Mouse (Mus musculus): ENCODE data around the gene Rai1.

The Rai1 gene

DNA sequence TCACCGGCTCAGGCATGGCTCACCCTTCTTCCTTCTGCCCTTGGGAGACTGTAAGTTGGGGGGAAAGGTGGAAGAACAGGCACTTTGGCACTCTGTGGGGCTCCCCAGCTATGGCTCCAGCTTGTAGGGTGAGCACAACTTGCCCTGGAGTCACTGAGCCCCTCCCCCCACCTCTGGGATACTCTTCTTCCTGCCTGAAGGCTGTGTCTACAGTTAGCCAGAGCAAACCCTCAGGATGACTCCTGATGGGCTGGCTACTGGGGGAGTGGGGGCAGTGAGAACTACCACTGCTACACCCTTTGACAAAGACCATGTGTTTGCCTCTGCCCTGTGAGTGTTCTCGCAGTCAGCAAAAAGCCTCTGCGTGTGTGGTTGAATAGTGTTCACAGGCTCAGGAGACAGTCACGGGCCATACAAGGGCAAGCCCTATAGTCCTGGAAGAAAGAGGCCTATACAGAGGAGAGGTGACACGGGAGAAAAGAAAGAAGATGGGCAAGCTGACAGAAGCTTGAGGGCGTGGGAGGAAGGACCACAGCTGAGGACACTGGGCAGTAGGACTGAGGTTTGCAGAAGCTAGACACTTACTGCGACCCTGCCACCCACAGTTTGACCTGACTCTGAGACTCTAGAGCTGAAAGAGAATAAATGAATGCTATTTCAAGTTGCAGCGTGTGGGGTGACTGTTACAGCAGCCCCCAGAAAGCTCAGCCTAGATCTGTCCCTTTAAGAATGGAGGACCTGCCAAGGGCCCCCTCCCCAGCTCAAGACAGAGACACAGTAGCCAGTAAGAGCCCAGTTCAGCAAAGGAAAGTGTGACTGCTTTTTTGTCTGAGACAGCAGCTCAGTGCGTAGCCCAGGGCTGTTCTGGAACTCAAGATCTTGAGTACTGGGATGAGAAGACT is 9.7 kb upstream of the Rai1 start:
- DNase-seq (ENCODE audit: low spot score) = no peak

- no peak for DNase-seq (ENCODE audit: low spot score)
Measured at GRCm38 (mm10) chr11:60099555-60100186, 5.1 kb upstream of the Rai1 start.

DNA sequence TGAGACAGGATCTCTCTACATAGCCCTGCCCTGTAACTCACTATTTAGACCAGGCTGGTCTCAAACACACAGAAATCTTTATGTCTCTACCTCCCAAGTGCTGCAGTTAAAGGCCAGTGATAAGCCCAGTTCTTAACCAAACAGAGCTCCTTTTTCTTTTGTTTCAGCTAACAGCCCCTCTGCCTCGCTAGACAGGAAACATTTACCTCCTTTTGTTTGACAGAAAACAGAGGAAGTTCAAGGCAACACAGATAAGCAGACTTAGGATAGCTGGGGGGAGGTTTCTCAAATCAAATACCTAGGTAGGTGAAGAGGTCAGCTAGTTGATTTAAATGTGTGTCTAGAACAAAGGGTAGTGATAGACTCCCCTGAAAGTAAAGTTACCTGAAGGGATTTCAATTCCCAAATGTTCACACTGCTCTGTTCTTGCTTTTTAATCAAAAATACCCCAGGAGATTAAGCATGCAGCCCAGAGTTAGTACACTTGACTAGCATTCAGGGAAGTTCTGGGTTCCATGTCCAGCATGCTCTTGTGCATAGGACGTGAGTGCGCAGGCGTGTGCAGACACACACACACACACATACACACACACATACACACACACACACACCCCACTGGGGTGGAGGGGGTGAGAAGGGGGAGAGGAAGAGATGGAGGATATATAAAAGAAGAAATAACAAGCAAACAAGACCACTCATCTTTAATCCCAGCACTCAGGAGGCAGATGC is 3.8 kb upstream of the Rai1 start:
- no peak for DNase-seq (ENCODE audit: low spot score)

DNA sequence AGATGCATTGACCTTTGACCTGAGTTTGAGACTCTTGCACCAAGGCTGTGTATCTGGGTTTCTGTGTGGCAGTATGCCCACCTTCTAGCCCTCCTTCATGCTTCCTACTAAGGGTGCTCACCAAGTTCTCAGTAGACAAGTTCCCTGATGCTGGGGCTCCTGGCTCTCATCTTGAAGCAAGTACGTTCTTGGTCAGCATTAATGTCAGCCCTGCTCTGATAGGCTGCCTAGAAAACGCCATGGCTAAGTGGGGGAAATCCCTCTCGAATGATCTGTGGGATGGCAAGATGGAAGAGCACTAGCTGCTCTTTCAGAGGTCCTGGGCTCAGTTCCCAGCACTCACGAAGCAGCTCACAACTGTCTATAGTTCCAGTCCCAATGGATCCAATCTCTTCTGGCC is 2.8 kb upstream of the Rai1 start:
- no peak for DNase-seq (ENCODE audit: low spot score)

GRCm38 (mm10) chr11:60102664-60103063 is 2.1 kb upstream of the Rai1 start:
- no peak for DNase-seq (ENCODE audit: low spot score)

DNA sequence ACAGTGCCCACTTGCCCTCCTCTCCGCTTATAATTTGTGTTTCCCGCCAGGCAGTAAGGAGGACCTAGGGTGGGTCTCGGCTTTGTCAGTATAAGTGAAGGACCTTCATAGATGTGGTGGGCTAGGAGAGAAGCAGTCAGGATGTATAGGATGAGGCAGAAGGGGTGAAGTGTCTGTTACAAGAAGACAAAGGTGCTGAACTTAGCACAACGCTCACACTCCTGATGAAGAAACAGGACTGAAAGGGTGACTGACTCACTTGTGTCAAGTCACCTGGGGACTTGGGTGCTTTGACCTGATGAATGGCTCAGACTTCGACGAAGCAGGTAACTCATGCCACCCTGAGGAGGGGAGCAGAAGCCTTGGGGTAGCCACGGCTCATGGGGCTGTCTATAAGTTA is 1.2 kb upstream of the Rai1 start:
- no peak for DNase-seq (ENCODE audit: low spot score)

DNA sequence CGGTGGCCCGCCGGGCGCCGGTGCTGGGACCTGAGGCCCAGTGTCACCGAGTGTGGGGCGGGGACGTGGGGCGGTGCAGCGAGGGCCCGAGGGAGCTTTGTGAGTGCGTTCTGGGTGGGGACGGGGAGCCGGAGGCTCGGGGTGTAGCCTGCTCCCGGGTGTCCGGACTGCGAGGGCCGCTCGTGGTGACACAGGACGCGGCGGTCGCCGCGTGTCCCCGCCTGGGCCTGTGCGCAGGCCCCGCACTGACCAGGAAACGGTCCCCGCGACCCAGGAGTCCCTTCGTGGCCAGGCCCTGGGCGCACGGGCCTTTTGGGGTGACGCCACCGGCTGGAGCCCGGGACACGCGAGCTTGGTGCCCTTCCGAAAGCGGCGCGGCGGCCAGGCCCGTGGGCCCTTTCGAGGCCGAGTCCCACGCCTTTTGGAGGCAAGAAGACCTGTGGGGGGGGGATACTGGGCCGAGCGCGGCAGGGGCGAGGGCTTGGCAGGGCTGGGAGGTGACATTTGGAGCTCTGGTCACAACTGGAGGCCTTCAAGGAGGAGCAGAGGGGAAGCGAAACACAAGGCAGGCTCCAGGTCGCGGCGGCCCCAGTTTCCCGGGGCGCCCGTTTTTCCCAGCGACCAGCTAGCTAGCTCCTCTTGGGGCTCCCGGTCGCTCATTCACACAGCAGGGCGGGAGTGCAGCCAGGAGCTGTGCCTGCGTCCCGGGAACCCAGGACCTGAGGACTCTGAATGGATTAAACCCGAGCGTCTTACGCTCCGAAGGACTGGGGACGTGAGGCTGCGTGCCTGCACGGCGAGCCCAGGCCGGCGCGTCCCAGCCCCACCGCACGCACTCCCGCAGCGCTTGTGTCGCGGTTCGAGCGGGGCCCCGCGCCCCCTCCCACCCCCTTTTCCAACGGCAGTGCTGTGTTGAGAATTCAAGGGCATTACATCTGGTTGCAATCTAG is 1.1 kb downstream of the Rai1 start:
- peak; percentile 56 for DNase-seq (ENCODE audit: low spot score)

DNA sequence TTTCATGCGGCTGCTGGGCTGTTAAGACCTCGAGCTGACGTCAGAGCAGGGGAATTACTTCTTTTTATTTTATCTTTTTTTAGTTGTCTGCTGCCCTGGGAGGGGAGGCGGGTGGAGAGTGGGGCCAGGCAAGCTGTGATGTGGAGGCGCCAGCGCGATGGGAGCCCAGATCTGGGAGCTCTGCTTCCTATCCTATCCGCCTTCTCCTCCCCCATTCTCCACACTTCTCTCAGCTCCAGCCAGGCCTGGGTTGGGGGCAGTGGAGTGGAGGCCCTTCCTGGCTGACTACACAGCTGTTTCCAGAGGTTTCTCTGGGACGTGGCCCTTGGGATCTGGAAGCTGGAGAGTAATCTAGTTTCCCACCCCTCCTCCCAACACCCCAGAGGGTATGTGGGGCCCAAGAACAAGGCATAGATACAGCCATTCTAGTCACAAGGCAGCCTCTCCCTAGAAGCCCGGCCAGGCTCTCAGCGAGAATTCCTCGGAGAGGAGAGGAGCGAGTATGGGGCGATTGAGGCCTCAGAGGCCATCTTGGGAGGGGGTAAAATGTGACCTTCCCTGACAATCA is 1.8 kb downstream of the Rai1 start:
- DNase-seq (ENCODE audit: low spot score) = no peak

- no peak for DNase-seq (ENCODE audit: low spot score)
Measured at GRCm38 (mm10) chr11:60107449-60107848, 2.6 kb downstream of the Rai1 start.

GRCm38 (mm10) chr11:60108631-60109172 is 3.9 kb downstream of the Rai1 start:
- DNase-seq (ENCODE audit: low spot score) = no peak

DNA sequence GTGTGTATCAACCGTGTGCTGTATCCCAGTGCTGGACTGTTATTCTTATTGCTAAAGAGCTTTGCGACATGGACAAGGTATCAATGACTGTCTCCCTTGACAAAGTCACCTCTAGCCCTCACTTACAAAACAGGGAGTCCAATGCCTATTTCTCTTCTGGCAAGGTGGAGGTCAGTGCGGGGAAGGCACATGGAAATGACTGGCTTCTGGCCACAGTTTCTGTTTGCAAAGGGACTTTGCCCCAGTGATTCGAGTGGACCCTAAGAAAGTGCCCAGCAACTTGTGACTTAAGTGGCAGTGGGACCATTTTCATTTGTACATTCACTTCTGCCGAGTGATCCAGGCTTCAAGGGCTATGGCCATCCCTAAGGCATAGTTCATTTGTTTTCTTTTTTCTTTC is 5.6 kb downstream of the Rai1 start:
- DNase-seq (ENCODE audit: low spot score) = no peak

- no peak for DNase-seq (ENCODE audit: low spot score)
Measured at GRCm38 (mm10) chr11:60111576-60111975, 6.8 kb downstream of the Rai1 start.

DNA sequence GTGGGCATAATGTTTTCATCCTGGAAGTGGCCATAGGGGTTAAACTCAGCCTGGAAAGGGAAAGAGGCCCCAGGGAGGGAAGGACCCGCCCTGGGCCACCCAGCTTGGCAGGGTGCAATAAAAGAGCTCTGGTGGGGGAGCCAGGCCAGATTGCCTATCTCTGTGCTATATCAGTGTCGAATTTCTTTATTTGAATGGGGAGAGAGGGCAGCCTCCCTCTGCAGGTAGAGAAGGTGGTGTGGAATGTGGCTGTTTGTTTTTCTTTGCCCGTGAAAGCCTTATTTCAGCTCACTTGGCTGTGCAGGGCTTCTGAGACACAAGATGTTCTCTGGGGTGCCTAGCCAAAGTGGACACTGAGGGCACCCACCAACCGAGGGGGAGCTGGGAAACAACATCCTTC is 8.8 kb downstream of the Rai1 start:
- no peak for DNase-seq (ENCODE audit: low spot score)

DNA sequence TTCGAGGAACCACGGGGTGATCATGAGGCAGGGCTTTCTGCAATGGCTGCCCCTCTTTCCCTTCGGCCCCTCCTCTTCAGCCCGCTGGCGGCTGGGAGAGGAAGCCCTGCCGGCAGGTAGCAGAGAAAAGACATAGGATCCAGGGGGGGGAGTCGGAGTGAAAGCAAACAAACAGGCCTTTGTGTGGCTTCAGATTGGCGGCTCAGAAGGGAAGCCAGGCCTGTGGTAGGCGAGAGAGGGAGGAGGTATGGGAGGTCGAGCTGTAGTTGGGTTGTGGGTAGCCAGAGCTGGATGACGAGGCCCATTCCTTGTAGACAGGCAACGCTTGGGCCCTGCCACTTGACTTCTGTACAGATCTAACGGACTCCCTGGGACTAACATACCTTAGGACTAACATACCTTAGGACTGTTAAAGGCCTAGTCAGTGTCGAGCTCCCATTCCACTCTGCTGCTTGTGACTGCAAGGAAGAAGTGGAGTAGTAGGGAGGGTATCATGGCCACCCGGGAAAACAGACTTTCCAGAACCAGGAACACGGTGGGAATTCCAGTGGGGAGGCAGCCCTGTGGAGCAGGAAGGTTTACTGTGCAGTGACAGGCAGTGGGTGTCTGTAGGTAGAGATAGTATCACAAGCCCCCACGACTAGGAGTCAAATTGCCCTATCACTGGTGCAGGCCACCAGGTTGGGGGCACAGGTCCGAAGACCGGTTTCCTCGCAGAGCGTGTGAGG is 9.6 kb downstream of the Rai1 start:
- DNase-seq (ENCODE audit: low spot score) = peak; percentile 24

DNA sequence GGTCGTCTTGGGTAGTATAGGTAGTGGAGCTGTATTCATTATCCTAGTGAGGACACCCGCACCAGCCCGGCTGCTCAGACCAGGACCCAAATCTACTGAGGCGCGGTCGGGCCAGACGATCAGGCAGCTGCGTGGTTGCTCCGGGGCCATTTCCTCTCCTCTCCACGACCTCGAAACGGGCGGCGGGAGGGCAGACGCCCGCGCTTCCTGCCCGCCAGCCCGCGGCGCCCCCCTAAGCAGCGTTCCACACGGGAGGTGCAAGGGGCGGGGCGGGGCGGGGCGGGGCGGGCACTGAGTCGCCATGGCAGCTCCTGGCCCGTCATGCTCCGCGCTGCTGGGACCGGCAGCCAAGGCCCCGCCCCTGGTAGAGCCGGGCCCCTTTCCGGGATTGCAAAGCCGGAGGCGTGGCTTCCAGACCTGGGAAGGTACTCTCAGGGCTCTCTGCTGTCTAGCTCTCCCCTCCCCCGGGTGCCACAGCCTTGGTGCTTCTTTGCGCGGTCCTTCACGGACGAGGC is 10.3 kb downstream of the Rai1 start:
- DNase-seq (ENCODE audit: low spot score) = peak; percentile 91

- DNase-seq (ENCODE audit: low spot score) = no peak
Measured at GRCm38 (mm10) chr11:60115638-60116276, 10.9 kb downstream of the Rai1 start.

- no peak for DNase-seq (ENCODE audit: low spot score)
Measured at GRCm38 (mm10) chr11:60120586-60121262, 15.9 kb downstream of the Rai1 start.

- no peak for DNase-seq (ENCODE audit: low spot score)
Measured at GRCm38 (mm10) chr11:60122611-60123010, 17.8 kb downstream of the Rai1 start.

DNA sequence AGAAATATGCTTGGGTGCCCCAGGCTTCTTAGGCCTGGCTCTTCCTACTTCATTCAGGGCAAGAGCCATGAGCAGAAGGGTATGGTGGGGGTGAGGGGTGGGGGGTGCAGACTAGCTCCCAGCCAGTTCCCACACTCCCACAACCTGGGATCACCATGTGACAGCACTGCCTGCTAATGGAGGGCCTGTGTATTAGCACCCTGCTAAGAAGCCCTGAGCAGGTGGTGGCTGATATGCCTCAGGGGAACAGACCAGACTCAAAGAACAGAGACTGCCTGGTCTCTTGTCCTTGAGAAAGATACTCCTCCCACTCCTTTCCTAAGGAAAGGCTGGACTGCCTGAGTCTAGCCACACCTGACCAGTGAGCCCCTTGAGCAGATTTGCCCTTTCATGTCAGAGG is 22.2 kb downstream of the Rai1 start:
- DNase-seq (ENCODE audit: low spot score) = no peak
